Mouse (Mus musculus) limb, embryonic 14.5 days (tissue): ENCODE data around the gene Aox2. TPM values are rescaled to one million over a fixed set of nuclear protein-coding genes. Genes with fewer than 3 reads are reported as not detected.

Source experiments
- ATAC-seq: fragments of 200-750 bp; cut with Nextera tagmentation; 2 replicates; pipeline ENCODE4 v1.8.0; 2017; ENCODE audit warnings: low read depth, moderate number of reproducible peaks, moderate TSS enrichment; ENCODE audit not compliant: low FRiP score
- DNase-seq: peaks from one replicate; pipeline ENCODE4 v3.0.0-alpha.2; 2015; ENCODE audit warnings: low spot score
- H3K27ac ChIP-seq: fragments of 300-500 bp; sonication (generic); replicated peaks from 2 replicates; pipeline ENCODE4 v1.5.1; 2014; ENCODE audit warnings: low read depth, mild to moderate bottlenecking, low read length, moderate library complexity, mixed read lengths
- H3K27me3 ChIP-seq: fragments of 300-500 bp; sonication (generic); 2 replicates; pipeline ENCODE4 v1.6.1; 2014; ENCODE audit warnings: low read length, mixed read lengths; ENCODE audit not compliant: control insufficient read depth, insufficient read depth
- H3K36me3 ChIP-seq: fragments of 300-500 bp; sonication (generic); 2 replicates; pipeline ENCODE4 v1.6.1; 2014; ENCODE audit warnings: mild to moderate bottlenecking, low read length, moderate library complexity, mixed read lengths; ENCODE audit not compliant: control insufficient read depth, insufficient read depth
- H3K4me1 ChIP-seq: fragments of 300-500 bp; sonication (generic); 2 replicates; pipeline ENCODE4 v1.6.1; 2014; ENCODE audit warnings: antibody characterized with exemption, low read length, mixed read lengths; ENCODE audit not compliant: control insufficient read depth, insufficient read depth
- H3K4me2 ChIP-seq: fragments of 300-500 bp; sonication (generic); replicated peaks from 2 replicates; pipeline ENCODE4 v1.6.1; 2014; ENCODE audit warnings: low read depth, mild to moderate bottlenecking, low read length, moderate library complexity; ENCODE audit not compliant: severe bottlenecking
- H3K4me3 ChIP-seq: fragments of 300-500 bp; sonication (generic); replicated peaks from 2 replicates; pipeline ENCODE4 v1.5.1; 2014; ENCODE audit warnings: low read length
- H3K9ac ChIP-seq: fragments of 300-500 bp; sonication (generic); 2 replicates; pipeline ENCODE4 v1.6.1; 2014; ENCODE audit warnings: mild to moderate bottlenecking, low read depth, low read length, moderate library complexity; ENCODE audit not compliant: severe bottlenecking
- H3K9me3 ChIP-seq: fragments of 300-500 bp; sonication (generic); 2 replicates; pipeline ENCODE4 v1.6.1; 2016; ENCODE audit warnings: low read length; ENCODE audit not compliant: control insufficient read depth
- POLR2A ChIP-seq: fragments of 200-500 bp; IDR thresholded peaks from 2 replicates; pipeline ENCODE4 v1.8.0; 2012; ENCODE audit warnings: inconsistent platforms, mild to moderate bottlenecking, moderate library complexity, borderline replicate concordance; ENCODE audit not compliant: insufficient read depth, insufficient read length; ENCODE audit errors: extremely low read depth
- WGBS: fragments of 180-500 bp; shearing (Covaris S2); extraction: QIAGEN DNeasy Blood & Tissue Kit; methylation state at CpG from one replicate; pipeline ENCODE4 v1.1.7; 2014; 5-methylcytosine and 5-hydroxymethylcytosine counted together
- polyA plus RNA-seq, 2 experiments: library from polyadenylated mRNA; depleted of rRNA in 1 of 2; stranded (reverse) in 1 of 2; unstranded in 1 of 2; fragments of >200 nt; fragmentation: Nextera tagmentation in 1 of 2; extraction: Ambion mirVana in 1 of 2; gene quantifications; 2 replicates each; pipeline versions ENCODE4 v1.2.1 to v1.2.3; 2012 to 2014

Aox2 gene
- polyA plus RNA-seq, 2 experiments = 0.06 to 0.10 TPM

- no peak overlapping the region for H3K27ac ChIP-seq
- 79% methylated on average over 19 of the region's 19 CpGs for WGBS
- DNase-seq (no peak), ATAC-seq (no peak)
- no peak overlapping the region for H3K4me3 ChIP-seq
- no peaks in the 10 kb centered on the region for H3K27me3 ChIP-seq
- H3K36me3 ChIP-seq = no peaks in the 10 kb centered on the region
- H3K9me3 ChIP-seq = no peaks in the 10 kb centered on the region
- no peak overlapping the region for H3K9ac ChIP-seq
- TF ChIP-seq POLR2A = no peak
- no peak overlapping the region for H3K4me2 ChIP-seq
- H3K4me1 ChIP-seq = no peaks in the 10 kb centered on the region
Observed at GRCm38 (mm10) chr1:58358958-58359901, 81.1 kb downstream of the Aox2 start.

GRCm38 (mm10) chr1:58362296-58362695, 84.2 kb downstream of the Aox2 start:
- ATAC-seq (no peak), DNase-seq (no peak)
- Histone ChIP-seq H3K9me3 (no peaks in the 10 kb centered on the region), H3K4me3 (no peak overlapping the region), H3K4me1 (no peaks in the 10 kb centered on the region), H3K27ac (no peak overlapping the region), H3K36me3 (no peaks in the 10 kb centered on the region), H3K4me2 (no peak overlapping the region), H3K9ac (no peak overlapping the region), H3K27me3 (no peaks in the 10 kb centered on the region)
- TF ChIP-seq POLR2A = no peak
- 71% methylated on average over 4 of the region's 4 CpGs for WGBS

GRCm38 (mm10) chr1:58364551-58364950, 86.4 kb downstream of the Aox2 start:
- WGBS = 69% methylated on average over 12 of the region's 12 CpGs
- H3K9me3 ChIP-seq = no peaks in the 10 kb centered on the region
- H3K27me3 ChIP-seq = no peaks in the 10 kb centered on the region
- H3K4me3 ChIP-seq = no peak overlapping the region
- ATAC-seq (no peak), DNase-seq (no peak)
- no peak for TF ChIP-seq POLR2A
- H3K36me3 ChIP-seq = no peaks in the 10 kb centered on the region
- no peak overlapping the region for H3K4me2 ChIP-seq
- H3K9ac ChIP-seq = no peak overlapping the region
- H3K4me1 ChIP-seq = no peaks in the 10 kb centered on the region
- no peak overlapping the region for H3K27ac ChIP-seq

GRCm38 (mm10) chr1:58365829-58366228, 87.7 kb downstream of the Aox2 start:
- Histone ChIP-seq H3K4me1 (no peaks in the 10 kb centered on the region), H3K9ac (no peak overlapping the region), H3K36me3 (no peaks in the 10 kb centered on the region), H3K4me2 (no peak overlapping the region), H3K27me3 (no peaks in the 10 kb centered on the region), H3K9me3 (no peaks in the 10 kb centered on the region), H3K27ac (no peak overlapping the region), H3K4me3 (no peak overlapping the region)
- ATAC-seq (no peak), DNase-seq (no peak)
- WGBS = 96% methylated on average over 3 of the region's 3 CpGs
- no peak for TF ChIP-seq POLR2A

GRCm38 (mm10) chr1:58366737-58367471, 88.8 kb downstream of the Aox2 start:
- no peak overlapping the region for H3K27ac ChIP-seq
- H3K27me3 ChIP-seq = no peaks in the 10 kb centered on the region
- ATAC-seq (no peak), DNase-seq (peak; percentile 18)
- H3K9ac ChIP-seq = no peak overlapping the region
- no peaks in the 10 kb centered on the region for H3K9me3 ChIP-seq
- no peak overlapping the region for H3K4me2 ChIP-seq
- no peak overlapping the region for H3K4me3 ChIP-seq
- no peaks in the 10 kb centered on the region for H3K36me3 ChIP-seq
- H3K4me1 ChIP-seq = no peaks in the 10 kb centered on the region
- WGBS = 77% methylated on average over 12 of the region's 12 CpGs
- TF ChIP-seq POLR2A = no peak
